Mouse (Mus musculus): Measurements from ENCODE around the gene Dlg2. TPM values are rescaled to one million over a fixed set of nuclear protein-coding genes. Genes with fewer than 3 reads are reported as not detected.

The Dlg2 gene
- total and polyA plus RNA-seq, 3 experiments: 23.8 to 91.7 (median 84.3) TPM

- no peak for DNase-seq
Observed at GRCm38 (mm10) chr7:92301046-92301445, 1824.6 kb downstream of the Dlg2 start.

GRCm38 (mm10) chr7:92307634-92308033 lies 1831.2 kb downstream of the Dlg2 start:
- peak; percentile 6 for DNase-seq

GRCm38 (mm10) chr7:92308168-92308567 lies 1831.7 kb downstream of the Dlg2 start:
- DNase-seq: no peak

GRCm38 (mm10) chr7:92316389-92316788 lies 1839.9 kb downstream of the Dlg2 start:
- no peak for DNase-seq

- no peak for DNase-seq
Observed at GRCm38 (mm10) chr7:92319469-92319868, 1843.0 kb downstream of the Dlg2 start.

GRCm38 (mm10) chr7:92320181-92320580 lies 1843.7 kb downstream of the Dlg2 start:
- DNase-seq: no peak

- no peak for DNase-seq
Observed at GRCm38 (mm10) chr7:92321786-92322185, 1845.3 kb downstream of the Dlg2 start.

GRCm38 (mm10) chr7:92322342-92323069 lies 1846.0 kb downstream of the Dlg2 start:
- peak; percentile 15 for DNase-seq

- DNase-seq: peak; percentile 45
Observed at GRCm38 (mm10) chr7:92323710-92324109, 1847.2 kb downstream of the Dlg2 start.

- peak; percentile 36 for DNase-seq
Observed at GRCm38 (mm10) chr7:92327343-92327896, 1850.9 kb downstream of the Dlg2 start.

- no peak for DNase-seq
Observed at GRCm38 (mm10) chr7:92333220-92333898, 1856.9 kb downstream of the Dlg2 start.

GRCm38 (mm10) chr7:92356542-92356941 lies 1880.1 kb downstream of the Dlg2 start:
- DNase-seq: no peak

- DNase-seq: no peak
Observed at GRCm38 (mm10) chr7:92363386-92363785, 1886.9 kb downstream of the Dlg2 start.

- no peak for DNase-seq
Observed at GRCm38 (mm10) chr7:92363800-92364199, 1887.3 kb downstream of the Dlg2 start.

- no peak for DNase-seq
Observed at GRCm38 (mm10) chr7:92367111-92367510, 1890.6 kb downstream of the Dlg2 start.

- DNase-seq: no peak
Observed at GRCm38 (mm10) chr7:92370521-92370920, 1894.0 kb downstream of the Dlg2 start.

GRCm38 (mm10) chr7:92371638-92372037 lies 1895.2 kb downstream of the Dlg2 start:
- no peak for DNase-seq

GRCm38 (mm10) chr7:92373863-92374357 lies 1897.4 kb downstream of the Dlg2 start:
- no peak for DNase-seq

- DNase-seq: no peak
Observed at GRCm38 (mm10) chr7:92383913-92384484, 1907.5 kb downstream of the Dlg2 start.

GRCm38 (mm10) chr7:92392052-92392640 lies 1915.7 kb downstream of the Dlg2 start:
- no peak for DNase-seq

GRCm38 (mm10) chr7:92396783-92397182 lies 1920.3 kb downstream of the Dlg2 start:
- peak; percentile 38 for DNase-seq

GRCm38 (mm10) chr7:92398841-92399240 lies 1922.4 kb downstream of the Dlg2 start:
- DNase-seq: no peak

All from adrenal gland, adult 2 months (tissue).